Mouse (Mus musculus): Measurements from ENCODE around the gene Slc9a8.

The Slc9a8 gene

DNA sequence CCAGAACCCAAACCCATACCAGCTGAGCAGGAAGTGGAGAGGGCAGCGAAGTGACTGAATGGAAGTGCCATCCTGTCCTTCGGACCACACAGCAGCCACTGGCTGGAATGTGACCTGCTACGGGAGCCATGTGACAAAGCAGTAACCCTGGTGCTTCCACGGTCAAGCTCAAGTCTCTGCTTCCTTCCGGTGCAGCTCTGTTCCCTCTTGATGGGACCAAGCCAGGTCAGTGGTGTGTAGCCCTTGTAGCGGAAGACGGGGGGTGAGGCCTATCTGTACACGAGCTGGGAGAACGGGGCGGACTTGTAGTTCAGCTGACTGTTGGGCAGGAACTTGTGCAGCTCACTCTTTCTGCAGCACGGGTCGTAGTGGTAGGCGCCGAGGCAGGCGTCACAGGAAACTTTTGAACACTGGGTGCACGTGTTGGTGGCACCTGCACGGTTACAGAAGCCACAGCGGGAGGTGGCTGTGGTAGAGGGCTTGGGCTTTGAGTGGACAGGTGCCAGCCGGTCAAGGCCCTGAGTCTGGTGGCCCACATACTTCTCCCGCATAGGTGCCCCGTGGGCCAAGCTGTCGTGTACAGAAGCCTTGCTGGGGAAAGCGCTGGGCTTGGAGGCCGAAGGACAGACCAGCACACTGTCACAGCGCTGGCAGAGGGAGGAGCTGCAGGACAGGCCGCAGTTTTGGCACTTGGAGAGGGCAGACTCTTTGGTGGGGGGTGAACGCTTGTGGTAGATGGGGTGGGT, 61.7 kb downstream of the Slc9a8 start:
- DNase-seq (ENCODE audit: low read depth, low spot score): no peak

DNA sequence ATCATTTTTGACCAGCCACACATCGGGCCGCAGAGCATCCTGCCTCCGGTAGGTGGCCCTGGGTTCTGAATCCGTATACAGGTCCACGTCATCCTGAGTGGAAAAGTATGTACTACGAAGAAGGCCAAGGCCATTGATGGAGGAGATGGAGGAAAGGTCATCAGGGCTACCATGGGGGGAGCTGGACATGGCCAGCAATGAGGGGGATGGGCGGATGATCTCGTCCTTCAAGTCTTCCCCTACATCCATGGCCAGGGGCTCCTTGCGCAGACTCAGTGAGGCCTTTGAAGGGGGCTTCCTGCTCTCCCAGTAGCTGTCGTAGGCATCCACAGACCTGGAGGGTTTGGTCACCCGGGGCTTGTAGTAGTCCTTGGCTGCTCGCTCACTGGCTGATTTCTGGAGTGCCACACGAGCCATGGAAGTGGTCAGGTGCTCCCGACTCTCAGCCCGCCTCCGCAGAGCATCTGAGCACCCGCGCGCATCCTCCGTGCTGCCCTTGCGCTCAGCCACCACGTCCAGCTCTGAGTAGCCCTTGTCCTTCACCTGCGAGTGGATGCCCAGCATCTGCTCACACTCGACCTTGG, 62.4 kb downstream of the Slc9a8 start:
- no peak for DNase-seq (ENCODE audit: low read depth, low spot score)

DNA sequence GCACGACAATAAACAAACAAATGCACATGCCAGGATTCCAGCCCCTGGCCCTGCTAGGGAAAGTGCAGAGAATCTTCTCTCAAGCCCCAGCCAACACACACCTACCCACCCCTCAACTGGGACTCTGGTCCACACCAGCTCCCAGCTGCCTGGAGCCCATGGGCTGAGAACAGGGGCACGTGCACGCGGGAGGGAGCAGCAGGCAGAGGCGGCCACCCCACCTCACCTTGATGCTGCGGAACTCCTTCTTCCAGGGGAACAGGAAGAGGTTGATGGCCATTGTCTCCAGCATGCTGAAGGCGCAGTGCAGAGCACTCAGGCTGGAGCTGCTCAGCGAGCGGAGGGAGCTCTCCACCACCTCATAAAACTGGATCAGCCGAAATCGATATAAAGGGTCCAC, 63.4 kb downstream of the Slc9a8 start:
- DNase-seq (ENCODE audit: low read depth, low spot score): no peak

DNA sequence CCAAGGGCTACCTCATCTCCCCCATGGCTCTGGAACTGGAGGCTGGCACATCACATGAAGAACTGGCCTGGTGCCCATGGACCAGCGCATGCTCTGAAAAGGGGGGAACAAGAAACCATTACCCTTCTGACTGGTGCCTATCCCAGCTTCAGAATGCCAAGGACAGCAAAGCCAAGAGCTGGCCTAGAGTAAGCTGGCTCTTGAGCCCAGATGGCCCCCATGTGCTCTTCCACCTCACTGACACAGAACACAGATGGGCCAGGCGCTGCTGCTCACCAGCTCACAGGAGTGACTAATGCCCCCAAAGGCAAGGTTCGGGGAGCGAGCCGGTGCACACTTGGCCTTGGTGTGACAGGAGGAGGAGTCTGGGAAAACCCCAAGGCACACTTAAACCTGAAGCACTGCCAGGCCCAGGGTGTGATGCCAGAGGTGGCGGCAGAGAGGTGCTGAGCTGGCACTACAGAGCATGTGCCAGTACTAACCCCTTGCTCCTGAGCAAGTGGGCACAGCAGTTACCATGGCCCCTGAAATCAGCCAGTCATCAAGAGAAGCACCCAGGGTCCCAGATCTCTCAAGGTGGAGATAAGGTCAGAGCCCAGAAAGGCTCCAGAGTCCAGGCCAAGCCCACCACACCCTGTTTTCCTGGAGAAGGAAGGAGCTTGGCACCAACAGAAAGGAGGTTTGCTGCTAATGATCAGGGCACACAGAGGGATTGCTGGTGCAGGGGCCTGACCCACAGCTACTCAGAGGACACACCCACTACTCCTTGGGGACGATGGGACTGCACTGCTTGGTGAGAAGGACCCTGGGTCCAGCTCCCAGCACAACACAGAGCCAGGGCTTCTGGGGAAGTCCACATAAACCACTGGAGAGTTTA, 64.2 kb downstream of the Slc9a8 start:
- no peak for DNase-seq (ENCODE audit: low read depth, low spot score)

DNA sequence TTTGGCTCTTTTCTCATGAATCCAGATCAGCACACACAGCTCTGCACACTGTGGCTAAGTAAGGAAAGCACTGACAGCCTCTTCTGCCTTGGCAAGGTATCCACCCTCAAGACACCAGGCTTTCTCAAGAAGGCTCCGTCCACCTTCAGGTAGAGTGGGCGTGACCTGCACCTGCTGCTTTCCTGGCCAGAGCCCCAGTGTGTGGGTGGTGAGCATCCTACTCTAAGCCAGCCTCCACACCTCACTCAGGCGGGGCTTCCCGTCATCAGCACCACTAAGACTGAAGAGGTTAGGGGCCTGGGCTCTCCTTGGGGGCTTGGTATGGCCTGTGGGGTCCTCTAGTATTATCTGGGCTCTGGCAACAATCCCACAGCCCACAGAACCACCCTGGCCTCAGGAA, 65.1 kb downstream of the Slc9a8 start:
- DNase-seq (ENCODE audit: low read depth, low spot score): no peak

DNA sequence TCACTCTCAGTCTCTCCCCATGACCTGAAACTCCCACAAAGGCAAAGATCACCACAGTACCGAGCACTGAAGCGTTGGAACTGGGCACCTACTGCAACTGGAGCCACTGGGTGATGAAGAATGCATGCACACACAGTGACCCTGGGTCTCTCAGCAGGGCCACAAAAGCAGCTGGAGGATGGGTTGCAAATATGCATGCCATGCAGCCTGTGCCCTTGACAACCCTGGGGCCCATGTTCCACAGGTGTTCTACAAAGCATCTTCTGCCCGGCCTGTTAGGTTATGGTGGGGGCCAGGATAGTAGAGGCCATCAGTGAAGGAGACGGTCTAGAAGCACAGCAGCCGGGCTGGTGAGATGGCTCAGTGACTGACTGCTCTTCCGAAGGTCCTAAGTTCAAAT, 66.0 kb downstream of the Slc9a8 start:
- DNase-seq (ENCODE audit: low read depth, low spot score): no peak

DNA sequence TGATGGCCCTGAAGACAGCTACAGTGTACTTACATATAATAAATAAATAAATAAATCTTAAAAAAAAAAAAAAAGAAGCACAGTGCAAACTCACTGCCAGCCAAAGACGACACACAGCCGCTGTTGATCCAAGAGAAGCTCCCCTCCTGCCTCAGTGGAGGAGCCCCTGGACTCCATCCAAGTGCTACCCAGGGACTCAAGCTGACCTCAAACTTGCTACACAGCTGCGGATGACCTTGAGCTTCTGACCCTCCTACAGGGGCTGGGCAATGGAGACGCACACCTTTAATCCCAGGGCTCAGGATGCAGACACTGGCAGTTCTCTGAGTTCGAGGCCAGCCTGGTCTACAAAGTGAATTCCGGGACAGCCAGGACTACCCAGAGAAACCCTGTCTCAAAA, 66.5 kb downstream of the Slc9a8 start:
- no peak for DNase-seq (ENCODE audit: low read depth, low spot score)

DNA sequence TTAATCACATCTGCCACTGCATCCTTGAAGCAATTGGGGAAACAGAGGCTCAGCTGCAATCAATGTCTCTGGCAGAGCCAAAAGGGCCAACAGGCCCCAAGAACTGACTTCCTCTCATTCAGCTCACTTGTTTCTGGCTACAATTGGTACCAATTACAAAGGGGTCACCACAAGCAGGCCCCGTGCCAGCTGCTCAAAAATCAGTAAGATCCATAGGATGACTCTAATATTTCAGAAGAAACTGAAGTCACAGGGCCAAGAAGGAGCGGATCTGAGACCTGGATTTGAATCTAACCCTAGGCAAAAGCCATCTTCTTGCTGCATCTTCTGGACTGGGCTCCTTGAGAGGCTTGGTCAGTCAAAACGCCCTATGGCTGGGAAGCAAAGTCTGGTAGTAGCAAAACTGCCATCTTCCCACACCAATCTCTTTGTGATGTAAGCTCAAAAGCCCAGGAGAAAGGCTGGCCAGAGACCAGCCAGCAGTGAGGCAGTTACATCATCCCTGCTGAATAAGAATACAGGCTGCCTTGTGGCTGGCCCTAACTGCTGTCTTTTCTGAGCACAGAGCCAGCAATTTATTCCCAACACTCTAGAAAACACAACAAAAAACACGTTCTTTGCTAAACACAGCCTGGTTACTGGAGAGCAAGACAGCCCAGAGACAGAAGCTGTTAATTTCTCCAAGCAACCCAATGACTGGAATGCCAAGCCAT, 69.5 kb downstream of the Slc9a8 start:
- no peak for DNase-seq (ENCODE audit: low read depth, low spot score)

DNA sequence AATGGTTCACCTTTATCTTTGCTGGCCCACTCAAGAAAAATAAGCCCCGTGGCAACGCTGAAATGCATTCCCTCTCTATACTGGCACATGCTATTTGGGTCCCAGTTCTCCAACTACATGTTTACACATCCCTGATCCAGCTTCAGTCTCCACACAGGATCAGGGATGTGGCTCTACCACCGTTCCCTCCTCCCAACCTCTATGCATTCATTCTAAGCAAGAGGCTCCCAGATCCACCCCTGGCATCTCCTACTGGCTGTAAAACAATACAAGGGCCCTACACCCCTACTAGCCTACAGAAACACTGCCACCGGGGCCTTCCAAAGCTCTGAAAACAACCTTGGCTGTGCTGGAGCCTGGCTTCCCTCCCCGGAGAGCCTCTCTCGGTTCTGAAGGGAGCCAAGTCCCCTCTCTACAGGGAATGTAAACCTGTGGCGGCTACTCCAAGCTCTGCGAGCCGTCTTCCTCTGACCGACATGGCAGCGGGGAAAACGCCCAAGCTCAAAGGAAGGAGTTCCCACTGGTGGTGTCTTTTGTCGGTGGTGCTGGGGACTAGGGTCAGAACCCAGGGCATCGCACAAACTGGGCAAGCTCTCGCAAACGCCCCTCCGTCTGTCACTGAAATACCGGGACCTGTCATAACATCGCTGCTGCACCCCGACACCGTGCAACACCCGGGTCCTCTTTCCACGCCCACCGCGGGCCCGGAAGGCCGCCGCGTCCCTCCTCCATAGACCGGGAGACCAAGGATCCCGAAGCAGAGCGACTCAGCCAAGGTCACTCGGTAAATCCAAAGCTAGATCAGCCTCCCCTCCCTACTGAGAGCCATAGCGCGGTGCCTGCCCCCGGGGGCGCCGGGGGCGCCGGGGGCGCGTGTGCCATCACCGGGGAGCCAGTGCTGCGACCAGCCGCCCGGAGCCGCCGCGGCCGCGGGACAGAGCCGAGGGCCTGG, 70.5 kb downstream of the Slc9a8 start, which contains the start of gene Rnf114:
Gene Rnf114 (plus strand): TSS at position 889 of the 952 bp plus-strand sequence.
- peak; percentile 71 for DNase-seq (ENCODE audit: low read depth, low spot score)

DNA sequence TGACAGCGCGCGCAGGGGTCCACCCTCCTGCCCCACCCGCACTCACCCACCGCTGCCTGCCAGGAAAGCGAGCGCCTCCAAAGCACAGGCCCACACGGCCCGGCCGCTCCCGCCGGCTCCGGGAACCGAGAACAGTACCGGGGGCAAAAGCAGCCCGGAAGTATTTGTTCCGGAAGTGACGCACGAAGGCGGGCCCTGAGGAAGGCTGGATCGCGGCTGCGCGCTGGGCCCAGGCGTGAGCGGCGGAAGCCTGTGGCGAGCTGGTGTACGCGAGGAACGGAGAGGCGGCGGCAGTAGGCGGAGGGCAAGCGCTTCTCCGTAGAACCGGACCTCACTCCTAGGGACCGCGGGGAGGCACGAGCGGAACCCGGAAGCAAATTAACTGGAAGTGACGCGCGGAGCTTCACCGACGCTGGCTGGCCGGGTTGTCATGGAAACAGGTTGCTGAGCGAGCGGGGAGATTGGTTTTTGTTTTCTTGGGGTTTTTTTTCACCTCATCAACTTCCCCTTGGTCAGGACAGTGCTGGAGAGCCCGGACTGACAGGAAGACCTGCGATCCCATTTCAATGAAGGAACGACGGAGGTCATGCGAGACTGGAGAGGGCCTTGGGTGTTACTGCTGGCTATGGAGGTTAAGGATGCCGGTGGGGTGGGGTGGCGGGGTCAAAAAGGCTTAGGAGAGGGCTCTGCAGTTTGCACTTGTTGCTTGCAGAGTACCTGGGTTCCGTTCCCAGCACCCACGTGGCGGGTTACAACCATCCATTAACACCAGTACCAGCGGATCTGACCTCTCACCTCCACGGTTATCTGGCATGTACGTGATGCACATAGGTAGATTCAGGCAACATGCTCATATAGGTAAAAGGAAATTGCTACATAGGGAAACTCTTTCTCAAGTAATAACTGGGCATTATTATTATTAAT, 71.5 kb downstream of the Slc9a8 start, which contains the start of gene Spata2:
Gene Spata2 (minus strand): TSS at position 175 of the 924 bp plus-strand sequence.
- peak; percentile 96 for DNase-seq (ENCODE audit: low read depth, low spot score)

DNA sequence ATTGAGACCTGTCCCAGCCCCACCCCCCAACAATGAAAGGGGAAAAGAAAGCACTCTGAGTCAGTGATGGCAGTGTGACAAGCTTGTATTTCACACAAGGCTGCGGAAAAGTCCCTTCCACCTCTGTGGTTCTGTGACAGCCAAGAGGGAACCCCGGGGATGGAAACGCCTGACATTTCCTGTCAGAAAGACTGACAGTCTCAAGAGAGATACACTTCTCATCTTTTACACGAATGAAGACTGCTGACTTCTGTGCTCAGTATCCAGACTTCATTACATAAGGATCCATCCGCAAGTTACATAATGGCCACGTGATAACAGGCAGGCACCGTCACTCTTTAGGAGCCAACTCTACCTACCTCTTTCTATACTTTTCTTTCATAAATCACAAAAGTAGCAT, 74.9 kb downstream of the Slc9a8 start:
- peak; percentile 71 for DNase-seq (ENCODE audit: low read depth, low spot score)

DNA sequence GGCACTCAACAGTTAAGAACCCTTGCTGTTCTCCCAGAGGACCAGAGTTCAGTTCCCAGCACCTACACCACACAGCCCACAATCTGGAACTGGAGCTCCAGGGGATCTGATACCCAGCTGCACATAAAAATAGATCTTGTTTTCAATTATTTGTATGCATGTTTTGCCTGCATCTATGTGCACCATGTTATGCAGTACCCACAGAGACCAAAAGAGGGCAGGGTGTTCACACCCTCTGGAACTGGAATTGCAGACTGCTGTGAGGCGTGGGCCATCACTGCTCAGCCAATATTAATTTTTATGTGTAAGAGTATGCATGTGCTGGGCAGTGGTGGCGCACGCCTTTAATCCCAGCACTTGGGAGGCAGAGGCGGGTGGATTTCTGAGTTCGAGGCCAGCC, 75.8 kb downstream of the Slc9a8 start:
- DNase-seq (ENCODE audit: low read depth, low spot score): peak; percentile 76

DNA sequence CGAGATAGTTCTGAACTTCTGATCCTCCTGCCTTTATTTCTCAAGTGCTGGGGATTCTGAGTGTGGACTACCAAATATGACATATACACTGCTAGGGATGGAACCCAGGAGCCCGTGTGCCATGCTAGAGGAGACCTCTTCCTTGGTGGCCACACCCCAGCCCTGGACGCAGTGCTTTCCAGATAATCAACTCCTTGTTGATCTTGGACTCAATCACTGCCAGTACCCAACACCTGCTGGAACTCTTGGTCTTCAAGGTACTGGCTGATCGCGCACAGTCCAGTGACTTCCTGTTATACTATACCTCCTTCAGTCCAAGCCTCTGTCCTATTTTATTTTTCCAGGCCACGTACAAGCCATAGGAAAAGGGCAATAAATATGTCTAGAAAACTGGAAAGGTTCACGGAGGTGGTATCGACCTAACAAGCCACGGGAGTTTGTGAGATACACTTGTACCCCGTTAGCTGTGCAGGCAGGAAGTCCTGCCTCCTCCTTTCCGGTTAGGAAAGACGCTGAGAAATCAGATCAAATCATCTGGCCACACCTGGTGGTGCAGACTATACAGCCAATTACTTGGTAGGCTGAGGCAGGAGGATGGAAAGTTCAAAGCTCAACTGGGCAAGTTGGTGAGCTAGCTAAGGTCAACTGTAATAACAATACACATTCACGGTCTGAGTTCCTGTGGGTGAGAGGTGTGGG, 81.2 kb downstream of the Slc9a8 start:
- no peak for DNase-seq (ENCODE audit: low read depth, low spot score)

DNA sequence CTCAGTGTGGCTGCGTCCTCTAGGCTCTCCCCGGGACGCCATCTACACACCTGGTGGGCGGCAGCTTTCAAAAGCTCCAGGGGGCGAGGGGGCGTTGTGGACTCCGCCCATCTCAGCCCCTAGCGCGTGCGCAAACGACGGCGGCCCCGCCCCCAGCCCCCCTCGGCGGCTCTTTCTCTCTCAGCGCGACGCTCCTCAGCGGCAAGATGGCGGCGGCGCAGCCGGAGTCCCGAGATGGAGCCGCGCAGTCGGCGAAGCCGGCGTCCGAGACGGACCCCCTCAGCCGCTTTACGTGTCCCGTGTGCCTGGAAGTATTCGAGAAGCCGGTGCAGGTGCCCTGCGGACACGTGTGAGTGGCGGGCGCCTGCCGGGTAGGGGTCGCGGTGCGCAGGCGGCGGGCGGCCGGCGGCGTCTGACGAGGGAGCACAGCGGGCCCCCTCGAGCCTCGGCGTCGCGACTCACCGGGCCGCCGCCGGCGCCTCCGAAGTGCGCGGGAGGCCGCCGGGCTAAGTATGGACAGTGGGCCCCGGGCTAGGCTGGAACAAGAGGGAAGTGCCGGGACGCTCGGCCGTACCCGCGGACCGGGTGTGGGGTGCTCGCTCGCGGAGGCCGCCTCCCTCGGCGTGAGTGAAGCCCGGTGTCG, 81.9 kb downstream of the Slc9a8 start:
- peak; percentile 94 for DNase-seq (ENCODE audit: low read depth, low spot score)

DNA sequence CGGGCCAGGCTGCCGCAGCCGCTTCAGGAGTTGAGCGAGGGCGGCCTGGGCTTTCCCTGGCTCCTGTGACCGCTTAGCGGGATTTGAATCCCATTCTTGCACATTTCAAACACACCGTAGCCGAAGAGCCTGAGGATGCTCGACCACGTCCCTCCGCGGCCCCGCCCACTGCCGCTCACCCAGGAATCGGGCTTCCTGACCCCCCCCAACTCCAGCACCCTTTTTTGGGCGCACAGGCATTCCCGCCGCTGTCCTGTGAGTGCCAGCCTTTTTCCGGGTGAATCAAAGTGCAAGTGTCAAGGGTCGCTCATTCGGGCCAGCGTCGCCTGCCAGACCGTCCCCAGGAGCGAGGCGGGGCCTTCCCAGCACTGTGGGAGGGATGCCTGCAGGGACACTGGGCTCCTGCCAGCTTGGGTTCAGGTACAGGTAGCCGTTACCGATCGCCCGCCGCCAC, 82.4 kb downstream of the Slc9a8 start:
- peak; percentile 64 for DNase-seq (ENCODE audit: low read depth, low spot score)

DNA sequence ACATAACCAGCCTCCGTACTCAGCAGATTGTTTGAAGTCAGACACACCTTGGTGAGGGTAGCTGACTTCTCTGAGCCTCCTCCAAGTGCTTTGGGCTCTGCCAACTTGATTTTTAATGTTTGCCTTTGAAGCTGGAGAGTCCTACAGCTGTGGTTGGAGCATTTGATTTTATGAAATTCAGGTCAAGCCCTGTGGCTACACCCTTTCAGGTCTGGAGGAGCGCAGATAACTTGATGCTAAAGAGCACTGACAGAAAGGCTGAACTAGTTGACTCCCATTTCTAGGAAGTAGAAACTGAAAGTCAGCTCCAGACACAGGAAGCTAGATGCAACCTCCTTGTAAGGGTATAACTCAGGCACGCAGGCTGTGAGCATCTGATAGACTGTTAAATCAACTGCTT, 83.6 kb downstream of the Slc9a8 start:
- peak; percentile 90 for DNase-seq (ENCODE audit: low read depth, low spot score)

DNA sequence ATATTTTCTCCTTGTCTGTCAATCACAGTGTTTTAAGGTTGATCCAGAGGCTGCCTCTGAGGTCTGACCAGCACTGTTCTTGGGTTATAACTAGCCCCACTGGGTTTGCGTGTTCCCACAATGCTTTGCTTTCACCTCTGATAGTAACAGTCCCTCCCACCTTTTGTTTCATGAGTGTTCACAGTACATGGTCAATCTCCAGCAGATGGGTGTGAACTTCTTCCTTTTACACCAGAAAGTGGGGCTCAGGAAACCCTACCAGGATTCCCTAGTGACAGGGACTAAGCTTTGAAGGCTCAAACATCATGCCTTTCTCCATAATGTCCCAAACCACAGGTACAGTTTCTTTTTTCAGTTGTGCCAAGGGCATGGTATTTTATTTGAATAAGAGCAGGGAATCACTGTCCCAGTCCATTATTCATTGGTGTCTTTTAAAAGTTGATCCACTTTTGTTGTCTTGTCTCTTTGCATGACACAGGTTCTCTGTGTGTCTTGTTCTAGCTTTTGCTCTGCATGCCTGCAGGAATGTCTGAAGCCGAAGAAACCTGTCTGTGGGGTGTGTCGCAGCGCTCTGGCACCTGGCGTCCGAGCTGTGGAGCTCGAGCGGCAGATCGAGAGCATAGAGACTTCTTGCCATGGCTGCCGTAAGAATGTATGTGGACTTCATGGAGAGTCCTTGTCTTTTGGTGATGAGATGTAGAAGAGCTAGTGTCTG, 85.2 kb downstream of the Slc9a8 start:
- no peak for DNase-seq (ENCODE audit: low read depth, low spot score)
